Mouse (Mus musculus): ENCODE measurements at regions not wholly inside any gene's neighbourhood (a gene's known extent, or its start where the extent isn't known, plus 50 kb on each side); places are given as distances from the start of the nearest gene placed in this dataset.
"Not testable (repeated sequence)": the region's sequence is repeated elsewhere in the genome, so short reads cannot be mapped to it uniquely, and the experiment has no call there.

DNA sequence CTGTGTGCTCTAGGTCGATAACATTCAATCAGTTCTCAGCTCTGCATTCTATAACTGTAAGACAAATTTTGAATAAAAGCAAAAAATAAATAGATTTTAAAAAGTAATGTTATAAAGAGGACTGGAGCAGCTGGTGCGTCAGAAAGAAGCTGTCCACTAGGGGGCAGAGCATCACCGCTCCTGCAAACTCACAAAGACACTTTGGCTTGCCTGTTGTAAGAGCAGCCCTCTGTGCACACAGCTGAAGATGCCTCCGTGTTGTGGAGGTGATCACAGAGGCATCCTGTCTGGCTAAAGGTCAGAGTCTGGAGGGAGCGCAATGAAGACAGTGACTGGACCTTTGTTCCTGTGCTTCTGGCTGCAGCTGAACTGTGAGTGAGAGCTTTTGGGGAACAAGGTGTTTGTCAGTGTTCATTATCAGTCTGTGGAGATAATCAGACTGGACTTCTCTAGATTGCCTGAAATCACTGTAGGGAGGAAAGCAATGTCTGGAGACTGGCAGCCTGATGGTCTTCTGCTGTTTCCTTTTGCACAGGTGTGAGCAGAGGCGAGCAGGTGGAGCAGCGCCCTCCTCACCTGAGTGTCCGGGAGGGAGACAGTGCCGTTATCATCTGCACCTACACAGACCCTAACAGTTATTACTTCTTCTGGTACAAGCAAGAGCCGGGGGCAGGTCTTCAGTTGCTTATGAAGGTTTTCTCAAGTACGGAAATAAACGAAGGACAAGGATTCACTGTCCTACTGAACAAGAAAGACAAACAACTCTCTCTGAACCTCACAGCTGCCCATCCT is 788.0 kb upstream of the Olfr1507 start:
- DNase-seq (ENCODE audit: extremely low spot score in 1 of 2, low spot score in 2 of 2); H3K4me3 ChIP-seq; H3K27ac ChIP-seq; intact Hi-C loops (cut with DNase I): not testable (repeated sequence)

- H3K4me3 ChIP-seq; H3K27ac ChIP-seq; intact Hi-C loops (cut with DNase I); DNase-seq (ENCODE audit: extremely low spot score in 1 of 2, low spot score in 2 of 2): not testable (repeated sequence)
These were observed 777.7 kb upstream of the Olfr1507 start for GRCm38 (mm10) chr14:53273218-53273617.

GRCm38 (mm10) chr14:53267693-53268092 is 772.1 kb upstream of the Olfr1507 start:
- DNase-seq (ENCODE audit: extremely low spot score in 1 of 2, low spot score in 2 of 2); H3K27ac ChIP-seq; intact Hi-C loops (cut with DNase I); H3K4me3 ChIP-seq: not testable (repeated sequence)

DNA sequence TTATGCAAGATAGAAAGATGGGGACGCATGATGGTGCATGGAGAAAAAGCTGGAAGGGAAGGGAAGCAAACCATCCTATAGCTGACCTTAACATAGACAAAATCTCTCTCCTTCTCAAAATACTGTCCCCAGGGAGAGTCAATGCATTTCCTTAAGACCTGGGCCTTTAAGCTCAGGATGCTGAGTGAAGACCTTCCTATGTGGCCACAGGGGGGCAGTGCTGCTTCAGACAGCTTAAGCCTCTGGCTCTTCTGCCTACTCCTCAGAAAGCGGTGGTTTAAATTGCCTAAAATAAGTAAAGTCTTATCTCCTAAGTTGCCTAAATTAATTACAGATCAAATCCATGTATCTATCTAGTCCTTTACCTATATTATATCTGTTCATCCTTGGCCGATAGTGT is 760.4 kb upstream of the Olfr1507 start:
- H3K4me3 ChIP-seq; intact Hi-C loops (cut with DNase I); DNase-seq (ENCODE audit: extremely low spot score in 1 of 2, low spot score in 2 of 2); H3K27ac ChIP-seq: not testable (repeated sequence)

GRCm38 (mm10) chr14:53253470-53253869 is 757.9 kb upstream of the Olfr1507 start:
- H3K27ac ChIP-seq; DNase-seq (ENCODE audit: extremely low spot score in 1 of 2, low spot score in 2 of 2); H3K4me3 ChIP-seq; intact Hi-C loops (cut with DNase I): not testable (repeated sequence)

- H3K27ac ChIP-seq; intact Hi-C loops (cut with DNase I); DNase-seq (ENCODE audit: extremely low spot score in 1 of 2, low spot score in 2 of 2); H3K4me3 ChIP-seq: not testable (repeated sequence)
These were observed 735.6 kb upstream of the Olfr1507 start for GRCm38 (mm10) chr14:53231142-53231541.

DNA sequence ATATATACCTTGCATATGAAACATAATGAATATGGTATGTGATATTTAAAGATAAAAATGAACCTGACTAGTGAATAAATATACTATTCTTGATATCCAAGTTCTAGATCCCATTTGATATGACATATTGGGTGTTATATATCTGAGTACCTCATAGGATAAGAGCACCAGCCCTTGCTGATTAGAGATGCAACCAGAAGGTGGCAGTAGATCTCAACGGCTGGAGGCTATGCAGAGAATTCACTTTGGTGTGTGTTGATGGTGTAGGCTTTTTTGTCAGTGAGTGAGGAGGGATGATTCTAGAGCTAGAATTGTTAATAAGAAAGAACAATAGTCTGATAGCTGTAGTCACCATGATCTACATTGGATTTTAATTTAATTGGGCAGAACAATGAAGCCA is 729.2 kb upstream of the Olfr1507 start:
- DNase-seq (ENCODE audit: extremely low spot score in 1 of 2, low spot score in 2 of 2); H3K27ac ChIP-seq; H3K4me3 ChIP-seq; intact Hi-C loops (cut with DNase I): not testable (repeated sequence)

DNA sequence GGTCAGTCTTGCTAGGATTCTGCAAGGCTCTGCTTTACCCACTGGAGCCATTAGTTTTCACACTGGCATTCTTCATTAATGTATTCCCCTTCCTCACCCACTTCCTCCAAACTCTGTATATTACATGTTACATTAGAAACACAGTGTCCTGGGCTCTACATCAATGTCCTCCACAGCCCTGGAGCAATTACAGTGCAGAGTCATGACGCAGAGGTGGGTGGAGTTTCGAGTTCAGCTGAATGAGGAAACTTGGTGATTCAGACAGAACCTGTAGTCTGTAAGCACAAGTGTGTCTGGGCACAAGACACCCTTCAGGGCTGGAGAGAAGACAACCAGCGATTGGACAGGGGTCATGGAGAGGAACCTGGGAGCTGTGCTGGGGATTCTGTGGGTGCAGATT is 715.0 kb upstream of the Olfr1507 start:
- DNase-seq (ENCODE audit: extremely low spot score in 1 of 2, low spot score in 2 of 2); H3K4me3 ChIP-seq; intact Hi-C loops (cut with DNase I); H3K27ac ChIP-seq: not testable (repeated sequence)

DNA sequence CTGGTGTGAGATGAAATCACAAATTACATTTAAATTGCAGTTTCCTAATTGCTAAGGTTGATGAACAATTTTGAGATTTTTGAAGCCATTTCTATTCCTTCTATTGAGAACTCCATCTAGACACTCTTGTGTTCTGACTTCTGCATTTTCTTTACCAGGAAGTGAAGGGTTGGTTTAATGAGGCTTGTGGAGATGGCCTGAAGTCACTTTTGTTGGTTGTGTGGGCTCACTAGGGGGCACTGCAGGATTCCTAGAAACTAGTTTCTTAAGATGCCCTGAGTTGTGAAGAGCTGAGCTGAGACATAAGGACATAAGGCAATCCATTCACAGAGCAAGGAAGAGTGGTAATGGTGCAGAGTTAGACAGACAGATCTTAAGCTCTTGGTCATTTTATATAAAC is 713.7 kb upstream of the Olfr1507 start:
- H3K27ac ChIP-seq; intact Hi-C loops (cut with DNase I); DNase-seq (ENCODE audit: extremely low spot score in 1 of 2, low spot score in 2 of 2): not testable (repeated sequence)

DNA sequence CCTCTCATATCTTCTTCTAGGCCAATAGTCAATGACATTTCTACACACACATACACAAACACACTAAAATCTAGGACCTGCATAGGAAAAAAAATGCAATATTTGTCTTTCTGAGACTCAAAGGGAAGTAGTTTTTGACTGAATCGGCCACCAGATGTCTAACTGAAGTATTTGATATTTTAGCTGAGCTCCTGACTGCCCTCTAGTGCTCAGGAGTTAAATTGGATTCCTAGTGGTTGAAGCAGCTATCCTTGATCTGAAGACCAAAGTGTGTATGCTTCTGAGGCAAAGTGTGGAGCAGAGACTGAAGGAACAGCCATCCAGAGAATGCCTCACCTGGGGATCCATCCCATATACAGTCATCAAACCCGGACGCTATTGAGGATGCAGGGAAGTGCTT is 695.4 kb upstream of the Olfr1507 start:
- H3K27ac ChIP-seq; intact Hi-C loops (cut with DNase I); H3K4me3 ChIP-seq; DNase-seq (ENCODE audit: extremely low spot score in 1 of 2, low spot score in 2 of 2): not testable (repeated sequence)

More for the DNA sequence above, 713.7 kb upstream of the Olfr1507 start:
- H3K4me3 ChIP-seq: not testable (repeated sequence)

DNA sequence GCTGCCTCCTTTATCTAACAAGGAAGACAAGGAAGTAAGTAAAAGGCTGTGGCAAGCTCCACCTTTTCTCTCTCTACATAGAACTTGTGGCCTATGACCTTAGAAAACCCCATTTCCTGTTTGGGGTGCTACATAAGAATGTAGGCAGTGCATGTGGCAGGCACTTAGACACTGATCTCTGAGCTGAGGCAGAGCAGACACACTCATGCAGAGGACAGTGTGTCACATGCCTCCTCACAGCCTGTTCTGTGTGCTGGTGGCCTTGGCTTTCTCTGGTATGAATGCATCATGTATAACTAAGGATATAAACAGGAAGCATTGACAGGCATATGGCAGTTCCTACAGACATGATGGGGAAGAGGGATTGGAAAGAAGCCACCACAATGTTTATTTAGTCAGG is 678.5 kb upstream of the Olfr1507 start:
- intact Hi-C loops (cut with DNase I): not testable (repeated sequence)

DNA sequence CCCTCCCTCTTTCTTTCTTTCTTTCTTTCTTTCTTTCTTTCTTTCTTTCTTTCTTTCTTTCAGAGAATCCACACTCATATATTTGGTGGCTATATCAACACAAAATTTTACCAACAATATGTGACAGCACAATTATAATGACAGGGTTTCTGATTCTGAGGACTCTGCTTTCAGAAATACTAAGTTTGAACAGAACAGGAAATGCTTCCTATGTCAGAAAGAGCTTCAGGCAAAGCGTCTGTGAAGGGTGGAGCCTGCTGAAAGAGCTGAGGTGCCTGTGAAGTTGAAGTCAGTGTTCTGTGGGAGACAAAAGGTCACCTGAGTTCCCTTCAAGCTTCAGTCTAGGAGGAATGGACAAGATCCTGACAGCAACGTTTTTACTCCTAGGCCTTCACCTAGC is 670.8 kb upstream of the Olfr1507 start:
- H3K4me3 ChIP-seq; DNase-seq (ENCODE audit: extremely low spot score in 1 of 2, low spot score in 2 of 2); H3K27ac ChIP-seq; intact Hi-C loops (cut with DNase I): not testable (repeated sequence)

More for the DNA sequence above, 678.5 kb upstream of the Olfr1507 start:
- not testable (repeated sequence) for DNase-seq (ENCODE audit: extremely low spot score in 1 of 2, low spot score in 2 of 2); H3K4me3 ChIP-seq; H3K27ac ChIP-seq

- DNase-seq (ENCODE audit: extremely low spot score in 1 of 2, low spot score in 2 of 2); H3K4me3 ChIP-seq; intact Hi-C loops (cut with DNase I); H3K27ac ChIP-seq: not testable (repeated sequence)
These were observed 663.5 kb upstream of the Olfr1507 start for GRCm38 (mm10) chr14:53159012-53159411.

GRCm38 (mm10) chr14:53134783-53135182 is 639.2 kb upstream of the Olfr1507 start:
- DNase-seq (ENCODE audit: extremely low spot score in 1 of 2, low spot score in 2 of 2); intact Hi-C loops (cut with DNase I); H3K4me3 ChIP-seq; H3K27ac ChIP-seq: not testable (repeated sequence)
